Mouse (Mus musculus) forelimb bud, embryonic 11.5 days (tissue): ENCODE measurements around the gene C87436.

Experiments used
- DNase-seq: peaks from one replicate; pipeline ENCODE4 v3.0.0-alpha.2; 2012; ENCODE audit warnings: low read depth, low spot score

Gene C87436

GRCm38 (mm10) chr6:86438272-86439118, at the start of gene C87436:
C87436 (plus strand) TSS chr6:86438374.
- DNase-seq = peak; percentile 93

- DNase-seq = no peak
Measured at GRCm38 (mm10) chr6:86388461-86388860, 49.7 kb upstream of the C87436 start.

- DNase-seq = no peak
Measured at GRCm38 (mm10) chr6:86391326-86391725, 46.8 kb upstream of the C87436 start.

- DNase-seq = no peak
Measured at GRCm38 (mm10) chr6:86393187-86393586, 45.0 kb upstream of the C87436 start.

- no peak for DNase-seq
Measured at GRCm38 (mm10) chr6:86394078-86394720, 44.0 kb upstream of the C87436 start.

GRCm38 (mm10) chr6:86395021-86395420, 43.2 kb upstream of the C87436 start:
- no peak for DNase-seq

- no peak for DNase-seq
Measured at GRCm38 (mm10) chr6:86395969-86396368, 42.2 kb upstream of the C87436 start.

- peak; percentile 80 for DNase-seq
Measured at GRCm38 (mm10) chr6:86396581-86397256, 41.5 kb upstream of the C87436 start, which contains the start of gene Pcyox1. Pcyox1 (minus strand) TSS chr6:86397154.

GRCm38 (mm10) chr6:86397257-86397980, 40.8 kb upstream of the C87436 start:
- no peak for DNase-seq

- DNase-seq = no peak
Measured at GRCm38 (mm10) chr6:86398986-86399385, 39.2 kb upstream of the C87436 start.

- no peak for DNase-seq
Measured at GRCm38 (mm10) chr6:86399995-86400394, 38.2 kb upstream of the C87436 start.

- DNase-seq = peak; percentile 82
Measured at GRCm38 (mm10) chr6:86400972-86401371, 37.2 kb upstream of the C87436 start.

GRCm38 (mm10) chr6:86402681-86403607, 35.2 kb upstream of the C87436 start:
- DNase-seq = peak; percentile 20

- peak; percentile 87 for DNase-seq
Measured at GRCm38 (mm10) chr6:86403728-86404099, 34.5 kb upstream of the C87436 start.

- peak; percentile 98 for DNase-seq
Measured at GRCm38 (mm10) chr6:86404100-86404861, 33.9 kb upstream of the C87436 start, which contains the start of gene Tia1. Tia1 (plus strand) TSS chr6:86404219.

GRCm38 (mm10) chr6:86404996-86405395, 33.2 kb upstream of the C87436 start:
- peak; percentile 23 for DNase-seq

- DNase-seq = no peak
Measured at GRCm38 (mm10) chr6:86406306-86406705, 31.9 kb upstream of the C87436 start.

- no peak for DNase-seq
Measured at GRCm38 (mm10) chr6:86418711-86419110, 19.5 kb upstream of the C87436 start.

- DNase-seq = no peak
Measured at GRCm38 (mm10) chr6:86419239-86419638, 18.9 kb upstream of the C87436 start.

- peak; percentile 35 for DNase-seq
Measured at GRCm38 (mm10) chr6:86420491-86420890, 17.7 kb upstream of the C87436 start.
